Mouse (Mus musculus) ES-Bruce4 (cell line): Measurements from ENCODE around the gene Acer3. TPM values are rescaled to one million over a fixed set of nuclear protein-coding genes. Genes with fewer than 3 reads are reported as not detected.

Source experiments
- H3K27ac ChIP-seq: 2 replicates; pipeline ENCODE4 v1.5.1; 2012; ENCODE audit warnings: low read length, inconsistent platforms; ENCODE audit not compliant: insufficient read depth
- H3K27me3 ChIP-seq: 2 replicates; pipeline ENCODE4 v1.6.1; 2012; ENCODE audit warnings: mild to moderate bottlenecking, low read length, inconsistent platforms; ENCODE audit not compliant: control insufficient read depth, poor library complexity, insufficient read depth, severe bottlenecking
- H3K36me3 ChIP-seq: 2 replicates; pipeline ENCODE4 v1.6.1; 2012; ENCODE audit warnings: inconsistent platforms, mild to moderate bottlenecking, low read length, moderate library complexity; ENCODE audit not compliant: control insufficient read depth, poor library complexity, insufficient read depth, severe bottlenecking
- H3K4me1 ChIP-seq: one replicate; pipeline ENCODE4 v1.8.1; 2011; ENCODE audit warnings: low read length; ENCODE audit not compliant: control insufficient read depth, insufficient read depth
- H3K4me3 ChIP-seq: 2 replicates; pipeline ENCODE4 v1.5.1; 2011; ENCODE audit warnings: low read depth, mild to moderate bottlenecking, low read length
- H3K9ac ChIP-seq: 2 replicates; pipeline ENCODE4 v1.6.1; 2012; ENCODE audit warnings: low read depth, mild to moderate bottlenecking, inconsistent platforms; ENCODE audit not compliant: poor library complexity, severe bottlenecking
- H3K9me3 ChIP-seq: replicated peaks from 2 replicates; pipeline ENCODE4 v1.6.1; 2012; ENCODE audit warnings: mild to moderate bottlenecking, low read length, inconsistent platforms; ENCODE audit not compliant: control insufficient read depth, poor library complexity, insufficient read depth, severe bottlenecking
- CTCF ChIP-seq: IDR thresholded peaks from one replicate; pipeline ENCODE4 v1.8.1; 2011; ENCODE audit warnings: low read depth, low read length
- EP300 ChIP-seq: IDR thresholded peaks from 2 replicates; pipeline ENCODE4 v1.6.1; 2011; ENCODE audit warnings: low read depth, low read length; ENCODE audit not compliant: insufficient read depth
- POLR2A ChIP-seq: IDR thresholded peaks from one replicate; pipeline ENCODE4 v1.8.1; 2011; ENCODE audit warnings: low read length; ENCODE audit not compliant: insufficient read depth
- polyA plus RNA-seq: library from polyadenylated mRNA; stranded (reverse); fragments of >200 nt; gene quantifications from 2 replicates; pipeline ENCODE4 v1.2.4, GENCODE M21; 2011; ENCODE audit warnings: low read depth; ENCODE audit not compliant: missing spikeins, insufficient read depth, insufficient read length

The Acer3 gene
- polyA plus RNA-seq, 1 experiment: 18.4 TPM

DNA sequence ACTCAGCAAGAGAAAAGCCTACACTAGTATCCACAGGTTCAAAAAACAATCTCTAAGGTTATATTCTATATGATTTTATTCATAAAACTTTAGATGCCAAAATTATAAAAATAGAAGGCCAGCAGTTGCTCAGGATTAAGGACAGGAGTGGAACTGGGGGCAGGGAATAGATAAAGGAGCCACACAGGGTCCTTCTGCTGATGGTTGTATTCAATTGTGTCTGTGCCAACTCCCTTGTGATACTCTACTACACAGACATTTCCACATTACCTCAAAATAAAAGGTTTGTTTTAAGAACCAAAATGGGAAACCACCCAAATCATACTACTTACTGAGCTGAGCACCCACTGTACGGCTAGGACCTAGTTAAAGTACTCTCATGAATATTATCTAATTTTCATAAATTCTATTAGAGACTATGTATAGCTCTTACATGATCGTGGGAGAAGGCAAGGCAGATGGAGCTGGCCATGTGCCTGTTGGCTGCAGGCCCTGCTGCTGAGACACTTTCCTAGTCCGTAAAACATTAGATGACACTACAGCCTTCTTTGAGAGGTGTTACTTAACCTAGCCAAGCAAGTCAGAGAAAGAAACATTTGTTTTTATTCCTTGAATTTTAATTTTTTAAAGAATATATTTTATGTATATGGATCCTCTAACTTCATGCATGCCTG is 84.2 kb downstream of the Acer3 start:
- Histone ChIP-seq H3K9ac (no peak overlapping the region), H3K4me3 (no peak overlapping the region), H3K27me3 (no peaks in the 10 kb centered on the region), H3K36me3 (no peaks in the 10 kb centered on the region), H3K27ac (no peak overlapping the region), H3K4me1 (no peaks in the 10 kb centered on the region), H3K9me3 (peaks cover 4% of the 10 kb centered on the region; the same call in 1 of the 2 replicates)
- no peak for TF ChIP-seq CTCF
- TF ChIP-seq EP300: no peak
- TF ChIP-seq POLR2A: no peak

GRCm38 (mm10) chr7:98223796-98224195 is 97.2 kb downstream of the Acer3 start:
- Histone ChIP-seq H3K36me3 (no peaks in the 10 kb centered on the region), H3K27ac (no peak overlapping the region), H3K9me3 (no peaks in the 10 kb centered on the region), H3K9ac (no peak overlapping the region), H3K27me3 (no peaks in the 10 kb centered on the region), H3K4me1 (no peaks in the 10 kb centered on the region), H3K4me3 (no peak overlapping the region)
- TF ChIP-seq CTCF (no peak), EP300 (no peak), POLR2A (no peak)

GRCm38 (mm10) chr7:98216713-98217112 is 104.3 kb downstream of the Acer3 start:
- no peaks in the 10 kb centered on the region for H3K9me3 ChIP-seq
- TF ChIP-seq POLR2A (no peak), CTCF (no peak), EP300 (no peak)
- no peaks in the 10 kb centered on the region for H3K4me1 ChIP-seq
- H3K27ac ChIP-seq: no peak overlapping the region
- H3K9ac ChIP-seq: no peak overlapping the region
- H3K4me3 ChIP-seq: no peak overlapping the region
- no peaks in the 10 kb centered on the region for H3K27me3 ChIP-seq
- no peaks in the 10 kb centered on the region for H3K36me3 ChIP-seq

GRCm38 (mm10) chr7:98202946-98203345 is 118.1 kb downstream of the Acer3 start:
- Histone ChIP-seq H3K36me3 (no peaks in the 10 kb centered on the region), H3K27me3 (no peaks in the 10 kb centered on the region)
- no peak for TF ChIP-seq EP300
- TF ChIP-seq CTCF: no peak
- TF ChIP-seq POLR2A: no peak

GRCm38 (mm10) chr7:98201493-98202028 is 119.4 kb downstream of the Acer3 start:
- no peak for TF ChIP-seq CTCF
- TF ChIP-seq EP300: no peak
- TF ChIP-seq POLR2A: no peak

More at GRCm38 (mm10) chr7:98202946-98203345, 118.1 kb downstream of the Acer3 start:
- Histone ChIP-seq H3K4me1 (no peaks in the 10 kb centered on the region), H3K4me3 (no peak overlapping the region), H3K9ac (no peak overlapping the region), H3K27ac (no peak overlapping the region), H3K9me3 (no peaks in the 10 kb centered on the region)

DNA sequence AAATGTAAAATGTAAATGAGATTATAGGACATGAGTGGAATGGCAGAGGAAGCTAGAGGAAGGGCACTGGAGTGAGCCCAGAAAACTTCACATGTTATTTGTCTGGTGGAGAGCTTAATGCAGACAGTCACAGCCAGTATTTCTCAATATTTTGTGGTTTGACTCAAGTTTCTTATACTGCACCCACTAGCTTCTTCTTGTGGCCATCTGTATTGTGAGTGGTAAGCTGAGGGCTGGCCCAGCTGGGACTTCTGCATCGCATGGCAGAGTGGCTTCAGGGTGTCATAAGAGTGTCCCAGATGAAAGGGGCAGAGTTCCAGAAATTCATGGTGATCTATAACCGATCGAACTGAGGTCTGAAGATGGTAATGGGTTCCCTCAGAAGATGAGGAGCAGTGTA is 120.6 kb downstream of the Acer3 start:
- TF ChIP-seq EP300: no peak
- no peak for TF ChIP-seq POLR2A
- TF ChIP-seq CTCF: no peak
- H3K9ac ChIP-seq: no peak overlapping the region
- no peaks in the 10 kb centered on the region for H3K9me3 ChIP-seq
- H3K27me3 ChIP-seq: no peaks in the 10 kb centered on the region
- no peak overlapping the region for H3K27ac ChIP-seq
- no peak overlapping the region for H3K4me3 ChIP-seq
- no peaks in the 10 kb centered on the region for H3K4me1 ChIP-seq
- H3K36me3 ChIP-seq: no peaks in the 10 kb centered on the region

More at GRCm38 (mm10) chr7:98201493-98202028, 119.4 kb downstream of the Acer3 start:
- no peaks in the 10 kb centered on the region for H3K4me1 ChIP-seq
- no peaks in the 10 kb centered on the region for H3K27me3 ChIP-seq
- no peaks in the 10 kb centered on the region for H3K36me3 ChIP-seq
- H3K9me3 ChIP-seq: no peaks in the 10 kb centered on the region
- no peak overlapping the region for H3K27ac ChIP-seq
- H3K9ac ChIP-seq: no peak overlapping the region
- H3K4me3 ChIP-seq: no peak overlapping the region
